Mouse (Mus musculus): ENCODE measurements around the gene Scube3.
"Not testable (repeated sequence)": the region's sequence is repeated elsewhere in the genome, so short reads cannot be mapped to it uniquely, and the experiment has no call there.

Scube3 gene

GRCm38 (mm10) chr17:28180783-28181544 lies 39.0 kb downstream of the Scube3 start:
- DNase-seq, result no peak

- no peak for DNase-seq
Measured at GRCm38 (mm10) chr17:28184971-28185638, 43.2 kb downstream of the Scube3 start.

DNA sequence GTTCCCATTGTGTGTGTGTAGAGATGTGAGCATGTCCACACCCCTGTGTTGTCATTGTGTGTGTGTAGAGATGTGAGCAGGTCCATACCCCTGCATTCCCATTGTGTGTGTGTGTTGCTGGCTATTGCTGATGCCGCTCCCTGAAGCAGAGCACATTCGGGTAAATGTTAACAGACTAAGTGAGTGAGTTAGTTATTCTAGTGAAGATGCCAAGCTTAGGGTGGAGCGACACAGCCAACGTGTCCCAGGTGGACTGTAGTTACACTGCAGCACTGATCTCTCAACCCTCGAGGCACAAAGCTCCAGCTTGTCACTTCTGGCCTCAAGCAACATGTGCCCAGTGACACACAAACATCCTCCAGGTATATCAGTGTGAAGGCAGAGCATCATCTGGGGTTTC lies 46.4 kb downstream of the Scube3 start:
- no peak for DNase-seq

GRCm38 (mm10) chr17:28192754-28193153 lies 50.8 kb downstream of the Scube3 start:
- DNase-seq, result no peak

GRCm38 (mm10) chr17:28193559-28193958 lies 51.6 kb downstream of the Scube3 start:
- no peak for DNase-seq

GRCm38 (mm10) chr17:28195033-28195432 lies 53.1 kb downstream of the Scube3 start:
- no peak for DNase-seq

DNA sequence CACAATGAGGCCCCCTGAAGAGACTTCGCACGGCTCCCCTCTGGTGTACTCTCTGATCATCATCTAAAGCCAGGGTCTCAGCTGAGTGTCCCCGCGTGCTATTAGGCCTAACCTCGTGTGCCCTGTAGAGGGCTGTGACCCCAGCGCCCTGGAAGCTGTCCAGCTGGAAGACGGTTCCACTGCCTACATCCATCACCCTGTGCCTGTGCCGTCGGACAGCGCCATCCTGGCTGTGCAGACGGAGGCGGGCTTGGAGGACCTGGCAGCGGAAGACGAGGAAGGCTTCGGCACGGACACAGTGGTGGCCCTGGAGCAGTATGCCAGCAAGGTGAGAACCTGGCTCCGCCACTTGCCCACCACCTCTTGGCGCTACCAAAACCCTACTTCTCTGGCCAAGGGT lies 55.7 kb downstream of the Scube3 start:
- DNase-seq, result no peak

DNA sequence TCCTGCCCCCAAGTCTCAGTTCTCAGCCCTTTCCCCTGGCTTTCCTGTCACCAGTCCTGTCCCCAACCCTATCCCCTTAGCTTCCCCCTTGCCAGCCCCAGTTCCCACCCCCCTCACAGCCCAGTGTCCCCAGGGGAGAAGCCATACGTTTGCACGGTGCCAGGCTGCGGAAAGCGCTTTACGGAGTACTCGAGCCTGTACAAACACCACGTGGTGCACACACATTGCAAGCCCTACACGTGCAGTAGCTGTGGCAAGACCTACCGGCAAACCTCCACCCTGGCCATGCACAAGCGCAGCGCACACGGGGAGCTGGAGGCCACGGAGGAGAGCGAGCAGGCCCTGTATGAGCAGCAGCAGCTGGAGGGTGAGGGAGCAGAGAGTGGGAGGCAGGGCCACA lies 60.0 kb downstream of the Scube3 start:
- DNase-seq, result no peak

DNA sequence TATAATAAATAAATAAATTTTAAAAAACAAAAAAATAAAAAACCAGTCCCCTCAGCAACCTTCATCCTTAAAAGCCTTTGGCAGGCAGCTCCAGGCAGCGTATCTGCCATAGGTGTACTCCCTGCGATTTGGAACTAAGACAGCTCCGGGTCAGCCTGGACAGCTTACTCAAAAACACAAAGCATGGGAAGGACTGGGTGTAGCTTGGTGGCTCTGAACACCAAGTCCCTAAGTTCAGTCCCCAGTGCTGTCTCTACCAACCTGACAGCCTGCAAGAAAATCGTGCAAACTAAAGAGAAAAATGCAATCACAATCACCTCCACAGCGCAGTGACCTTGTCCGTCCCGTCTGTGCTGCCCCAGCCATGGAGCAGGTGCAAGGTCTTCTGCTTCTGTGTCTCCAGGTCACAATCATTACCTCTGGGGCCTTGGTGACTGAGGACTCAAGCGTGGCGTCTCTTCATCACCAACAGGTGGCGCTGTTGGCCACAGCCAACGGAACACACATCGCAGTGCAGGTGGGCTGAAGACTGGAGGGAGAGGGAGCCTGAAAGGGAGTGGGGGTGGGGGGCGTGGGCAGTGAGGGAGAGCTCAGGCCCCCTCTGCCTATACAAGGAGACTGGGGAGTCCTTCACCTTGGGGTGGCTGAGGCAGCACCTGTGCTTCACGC lies 62.2 kb downstream of the Scube3 start:
- peak; percentile 87 for DNase-seq

GRCm38 (mm10) chr17:28205443-28205842 lies 63.5 kb downstream of the Scube3 start:
- DNase-seq, result peak; percentile 35

DNA sequence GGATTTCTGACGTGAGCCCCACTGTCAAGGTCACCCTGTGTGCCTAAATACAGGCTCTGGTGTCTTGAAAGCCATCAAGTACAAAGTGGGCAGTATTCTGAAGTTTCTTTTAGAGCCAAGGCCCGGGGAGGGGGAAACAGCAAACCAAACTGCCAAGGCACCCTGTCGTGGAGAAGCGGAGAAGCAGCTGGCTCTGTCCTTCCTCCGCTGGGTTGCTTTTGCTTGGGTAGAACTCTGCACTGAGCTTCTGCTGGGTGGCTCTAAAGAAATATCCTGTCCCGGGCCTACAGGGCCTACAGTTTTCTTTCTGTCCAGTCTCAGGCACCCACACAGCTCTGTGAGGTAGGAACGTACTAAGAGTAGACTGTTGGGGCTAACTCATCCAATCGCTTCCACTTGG lies 65.2 kb downstream of the Scube3 start:
- peak; percentile 73 for DNase-seq

- DNase-seq, result peak; percentile 90
Measured at GRCm38 (mm10) chr17:28207591-28208313, 65.8 kb downstream of the Scube3 start, which contains the start of gene Def6. TSS of gene Def6 (plus strand) at chr17:28207778.

GRCm38 (mm10) chr17:28208314-28208612 lies 66.3 kb downstream of the Scube3 start:
- no peak for DNase-seq

- peak; percentile 58 for DNase-seq
Measured at GRCm38 (mm10) chr17:28209457-28210110, 67.6 kb downstream of the Scube3 start.

DNA sequence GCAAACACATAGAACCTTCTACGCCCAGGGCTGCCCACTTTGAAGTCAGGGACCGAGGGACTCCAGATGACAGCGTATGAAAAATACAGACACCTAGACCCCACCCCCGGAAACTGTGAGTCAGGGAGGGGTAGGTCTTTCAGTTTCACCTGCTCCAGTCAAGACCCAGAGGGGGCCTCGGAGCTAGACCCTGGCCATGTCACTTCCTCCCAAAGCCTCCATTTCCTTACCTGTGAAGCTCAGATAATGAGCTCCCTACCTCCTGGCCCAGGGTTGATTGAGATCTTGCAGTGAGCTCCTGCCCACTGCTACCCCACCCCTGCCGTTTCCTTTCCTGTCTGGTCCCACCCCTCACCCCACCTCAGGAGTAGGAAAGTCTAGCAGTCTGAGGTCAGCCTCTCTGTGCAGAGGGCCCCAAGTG lies 70.0 kb downstream of the Scube3 start:
- DNase-seq, result peak; percentile 80

DNA sequence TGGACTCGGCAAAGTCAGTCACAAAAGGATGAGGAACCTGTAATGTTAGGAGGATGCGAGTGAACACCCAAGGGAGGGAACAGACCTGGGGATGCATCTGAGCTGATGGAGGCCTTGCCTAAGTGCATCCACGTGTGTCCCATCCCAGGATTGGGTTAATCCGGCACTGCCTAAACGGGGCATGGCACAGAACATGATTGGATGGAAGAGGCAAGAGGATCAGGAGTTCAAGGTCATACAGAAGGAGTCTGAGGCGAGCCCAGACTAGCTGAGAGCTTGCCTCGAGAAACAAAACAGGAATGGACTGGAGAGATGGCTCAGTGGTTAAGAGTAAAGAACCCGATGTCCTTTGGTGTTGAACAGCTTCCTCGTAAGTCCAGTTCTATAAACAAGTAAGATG lies 70.5 kb downstream of the Scube3 start:
- DNase-seq, result no peak

- peak; percentile 87 for DNase-seq
Measured at GRCm38 (mm10) chr17:28213236-28213635, 71.3 kb downstream of the Scube3 start.

DNA sequence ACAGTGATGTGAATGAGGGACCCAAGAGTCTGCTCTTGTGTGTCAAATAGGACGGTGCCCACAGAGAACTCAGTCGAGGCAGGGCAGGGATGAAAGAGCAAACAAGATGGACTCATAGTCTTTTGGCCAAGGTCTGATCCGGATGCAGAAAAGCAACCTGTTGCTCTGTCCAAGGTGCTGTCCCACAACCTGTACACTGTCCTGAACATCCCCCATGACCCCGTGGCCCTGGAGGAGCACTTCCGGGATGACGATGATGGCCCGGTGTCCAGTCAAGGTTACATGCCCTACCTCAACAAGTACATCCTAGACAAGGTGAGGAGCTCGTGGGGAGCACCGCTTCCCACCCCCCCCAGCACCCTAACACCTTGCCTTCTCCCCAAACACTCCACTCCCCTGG lies 74.8 kb downstream of the Scube3 start:
- DNase-seq, result no peak

DNA sequence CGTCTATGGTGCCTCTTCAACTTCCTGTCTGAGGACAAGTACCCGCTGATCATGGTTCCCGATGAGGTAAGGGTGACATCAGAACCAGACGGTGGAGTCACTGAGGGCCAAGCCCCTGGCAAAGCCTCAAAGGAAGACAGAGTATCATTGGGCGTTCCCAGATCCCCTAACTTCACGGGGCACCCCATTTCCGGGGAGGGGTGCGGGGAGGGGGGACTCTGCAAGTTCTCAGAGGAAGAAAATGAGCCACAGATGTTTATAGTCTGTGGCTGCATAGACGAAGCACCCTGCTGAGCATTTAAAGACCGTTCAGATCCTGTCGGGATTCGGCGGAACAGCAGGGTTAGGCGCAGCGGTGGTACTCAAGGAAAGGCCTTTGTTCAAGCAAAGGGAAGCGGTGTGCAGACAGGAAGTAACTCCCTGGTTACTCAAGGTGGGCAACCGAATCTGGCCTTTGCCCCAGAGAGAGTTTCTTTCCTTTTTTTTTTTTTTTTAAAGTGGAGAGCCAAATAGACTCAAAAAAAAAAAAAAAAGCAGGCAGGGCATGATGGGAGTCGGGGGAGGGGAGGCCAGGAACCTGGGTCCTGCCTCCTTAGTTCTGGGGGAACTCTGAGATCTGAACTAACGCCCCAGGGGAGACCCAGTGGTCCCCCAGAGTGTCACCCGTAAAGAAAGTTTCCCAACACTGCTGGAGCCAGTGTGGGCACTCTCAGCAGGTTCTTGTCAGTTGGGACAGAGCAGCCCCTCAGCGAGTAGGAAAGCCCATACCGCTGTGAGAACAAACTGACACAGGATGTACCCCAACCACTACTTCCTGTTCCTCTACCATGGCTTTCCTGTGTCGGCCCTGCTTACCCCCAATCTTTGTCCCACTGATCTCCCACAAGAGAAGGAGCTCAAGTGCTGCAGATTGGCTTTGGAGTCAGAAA lies 76.0 kb downstream of the Scube3 start:
- peak; percentile 79 for DNase-seq

GRCm38 (mm10) chr17:28222463-28222862 lies 80.5 kb downstream of the Scube3 start:
- DNase-seq, result not testable (repeated sequence)

GRCm38 (mm10) chr17:28223561-28224391 lies 81.8 kb downstream of the Scube3 start:
- peak; percentile 97 for DNase-seq
